Mouse (Mus musculus): ENCODE measurements at regions not wholly inside any gene's neighbourhood (a gene's known extent, or its start where the extent isn't known, plus 50 kb on each side); places are given as distances from the start of the nearest gene placed in this dataset.

DNA sequence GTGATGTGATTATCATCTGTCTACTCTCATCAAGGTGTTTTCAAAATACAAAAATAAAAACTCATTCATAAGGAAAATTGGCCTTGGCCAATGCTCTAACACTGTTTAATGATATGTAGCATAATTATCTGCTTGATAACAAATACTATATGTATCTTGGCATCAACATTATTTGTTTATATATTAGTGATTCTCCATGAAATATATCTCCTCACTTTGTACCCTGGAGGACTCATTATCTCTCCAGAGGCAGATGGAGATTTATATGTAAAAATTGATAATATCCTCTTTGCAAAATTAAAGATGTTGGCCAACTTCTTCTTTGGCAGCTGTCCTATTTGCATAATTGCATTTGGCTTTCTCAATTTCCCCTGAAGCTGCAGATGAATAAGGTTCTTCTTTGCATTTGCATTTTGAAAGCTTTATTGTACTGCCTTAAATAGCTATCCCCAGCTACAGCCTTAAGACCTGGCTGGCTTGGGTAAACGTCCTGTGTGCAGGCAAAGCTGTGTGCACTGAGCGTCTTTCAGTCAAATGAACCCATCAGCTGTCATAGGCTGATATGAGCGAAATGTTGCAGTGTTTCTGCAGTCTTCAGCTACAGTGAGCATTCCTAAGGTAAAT lies 124.7 kb upstream of the Otogl start:
- no peak for DNase-seq
- intact Hi-C loops (cut with DNase I; ENCODE audit: low total_unique reads) = no loop called here

DNA sequence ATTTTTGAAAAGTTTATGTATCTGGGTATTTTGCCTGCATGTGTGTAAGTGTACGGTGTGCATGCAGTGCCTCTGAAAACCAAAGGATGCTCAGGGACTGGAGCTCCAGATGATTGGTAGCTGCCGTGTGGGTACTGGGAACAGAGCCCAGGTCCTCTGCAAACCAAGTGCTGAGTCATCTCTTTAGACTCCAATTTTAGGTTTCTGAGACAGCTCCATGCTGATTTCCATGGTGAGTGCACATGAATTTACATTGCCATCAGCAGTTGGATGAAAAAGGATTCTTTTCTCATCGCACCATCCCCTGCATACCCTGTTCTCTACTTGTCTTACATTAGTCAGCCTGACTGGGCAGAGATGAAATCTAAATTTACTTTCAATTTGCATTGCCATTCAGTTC lies 122.1 kb upstream of the Otogl start:
- intact Hi-C loops (cut with DNase I; ENCODE audit: low total_unique reads) = no loop called here

DNA sequence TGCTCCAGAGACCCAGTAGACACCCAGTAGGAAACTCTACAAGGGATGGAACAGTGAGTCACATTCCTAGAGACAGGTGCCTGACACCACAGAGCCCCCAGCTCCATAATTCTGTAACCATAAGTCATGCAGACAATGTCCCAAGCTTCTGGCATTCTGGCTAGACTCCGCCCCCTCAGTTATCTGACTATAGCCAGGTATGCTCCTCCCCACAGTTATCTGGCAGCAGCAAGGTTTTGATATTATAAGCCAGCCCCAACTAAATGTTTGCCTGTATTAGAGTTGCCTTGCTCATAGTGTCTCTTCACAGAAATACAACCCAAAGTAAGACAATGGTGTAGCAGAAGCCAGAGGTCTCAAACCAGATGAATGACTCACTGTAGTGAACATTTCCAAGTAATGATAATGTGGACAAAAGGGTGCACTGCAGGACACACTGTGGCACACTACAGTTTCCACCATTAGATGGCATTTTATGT lies 121.4 kb upstream of the Otogl start:
- intact Hi-C loops (cut with DNase I; ENCODE audit: low total_unique reads) = no loop called here
- no peak for DNase-seq

More for the DNA sequence above, 122.1 kb upstream of the Otogl start:
- no peak for DNase-seq

DNA sequence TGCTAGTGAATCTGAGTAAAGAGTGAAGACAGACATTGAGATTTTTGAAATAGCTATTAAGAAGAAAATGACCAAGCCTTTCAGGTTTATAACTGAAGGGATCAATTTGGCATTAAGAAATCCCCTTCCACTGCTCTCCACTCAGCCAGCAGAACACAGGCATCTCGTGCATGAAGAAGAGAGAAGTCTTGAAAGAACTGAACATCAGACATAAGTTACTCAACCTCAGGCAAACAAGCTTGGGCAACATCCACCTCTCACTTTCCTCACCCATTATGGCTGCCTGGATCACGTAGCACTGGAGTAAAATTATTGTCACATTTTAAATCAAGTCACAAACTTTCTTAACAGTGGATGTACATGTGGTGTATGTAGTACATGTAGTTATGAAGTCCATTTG lies 115.6 kb upstream of the Otogl start:
- intact Hi-C loops (cut with DNase I; ENCODE audit: low total_unique reads) = no loop called here
- no peak for DNase-seq

DNA sequence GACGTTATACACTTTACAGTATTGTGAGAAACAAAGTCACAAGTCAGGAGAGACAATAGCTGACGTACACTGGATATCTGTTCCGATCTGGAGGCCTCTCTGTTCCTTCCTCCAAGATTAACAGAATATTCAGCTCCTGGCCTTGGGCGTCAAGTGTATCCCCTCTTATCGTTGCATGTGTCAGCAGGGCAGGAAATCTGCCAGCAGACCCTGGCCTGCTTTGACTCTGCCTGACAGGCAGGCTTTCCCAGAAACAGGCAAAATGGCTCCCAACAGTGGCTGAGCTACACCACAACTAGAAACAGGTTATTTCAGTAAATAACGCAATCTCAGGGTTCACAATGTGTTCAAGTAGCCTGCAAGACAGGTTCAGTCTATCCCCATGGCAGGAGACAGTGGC lies 112.3 kb upstream of the Otogl start:
- intact Hi-C loops (cut with DNase I; ENCODE audit: low total_unique reads) = no loop called here
- no peak for DNase-seq

DNA sequence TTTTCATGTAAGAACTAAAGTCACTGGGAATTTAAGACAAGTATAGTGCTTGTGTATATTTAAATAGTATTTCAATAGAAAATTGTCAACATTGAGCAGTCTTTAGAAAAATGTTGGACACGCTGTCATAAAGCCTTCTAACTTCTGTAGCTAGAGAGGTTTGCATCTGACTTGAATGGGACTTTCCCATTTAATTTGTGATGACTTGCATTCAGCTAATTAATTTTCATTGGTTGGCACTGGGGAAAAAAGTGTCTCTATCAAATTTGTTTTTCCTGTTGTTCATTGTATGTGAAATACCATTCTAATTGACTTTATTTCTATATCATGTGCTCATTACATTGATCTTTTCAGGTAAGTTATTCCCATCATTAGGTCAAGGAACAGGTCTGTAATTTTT lies 104.6 kb upstream of the Otogl start:
- DNase-seq = no peak
- intact Hi-C loops (cut with DNase I; ENCODE audit: low total_unique reads) = no loop called here

DNA sequence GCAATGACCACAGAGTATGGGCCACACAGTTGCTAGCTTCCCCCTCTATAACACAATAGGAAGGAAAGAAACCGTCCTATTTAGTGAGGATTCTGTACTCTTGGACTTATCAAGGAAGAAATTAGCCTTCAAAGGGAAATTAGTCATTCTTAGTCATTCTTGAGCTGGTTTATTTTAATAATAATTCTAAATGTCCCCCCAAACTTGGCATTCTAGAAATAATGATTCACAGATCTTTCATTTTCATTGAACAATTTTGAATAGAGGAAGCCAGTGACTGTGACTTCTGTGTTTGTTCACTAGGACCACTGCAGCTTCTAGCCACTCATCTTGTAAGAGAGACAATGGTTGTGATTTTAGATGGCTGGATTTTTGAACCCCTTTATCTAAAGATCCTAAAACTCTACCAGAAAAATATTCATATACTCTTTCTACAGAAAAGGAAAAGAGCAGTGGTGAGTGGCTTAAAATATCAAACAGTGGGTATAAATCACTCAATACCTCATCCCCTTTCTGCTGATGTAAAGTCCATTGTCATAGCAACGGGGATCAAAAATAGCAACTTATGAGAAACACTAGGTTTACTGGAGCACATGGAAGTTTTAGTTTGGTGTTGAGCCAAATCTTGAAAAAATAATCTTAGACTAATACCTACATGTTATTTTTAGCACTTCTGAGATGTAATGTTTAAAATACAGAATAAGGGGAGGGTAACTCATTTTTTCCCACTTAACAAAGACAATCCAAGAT lies 83.1 kb upstream of the Otogl start:
- DNase-seq = no peak
- intact Hi-C loops (cut with DNase I; ENCODE audit: low total_unique reads) = no loop called here

DNA sequence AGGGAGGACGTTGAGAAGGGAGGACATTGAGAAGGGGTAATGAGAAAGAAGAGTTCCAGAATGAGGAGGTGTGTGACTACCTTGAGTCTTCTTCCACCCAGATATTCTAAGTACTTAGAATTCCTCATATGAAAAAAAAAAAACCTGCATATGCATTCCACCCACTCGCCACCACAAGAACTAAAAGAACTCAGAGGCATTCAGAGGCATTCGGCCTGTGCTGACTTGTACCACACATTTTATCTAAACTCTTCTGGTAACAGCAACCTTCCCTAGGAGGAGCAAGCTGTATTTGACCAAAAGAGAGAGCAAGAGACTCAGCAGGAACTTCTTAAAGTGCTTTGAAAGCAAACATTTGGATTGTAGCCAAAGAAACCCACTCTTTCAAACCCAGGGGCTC lies 80.7 kb upstream of the Otogl start:
- no peak for DNase-seq
- intact Hi-C loops (cut with DNase I; ENCODE audit: low total_unique reads) = no loop called here

DNA sequence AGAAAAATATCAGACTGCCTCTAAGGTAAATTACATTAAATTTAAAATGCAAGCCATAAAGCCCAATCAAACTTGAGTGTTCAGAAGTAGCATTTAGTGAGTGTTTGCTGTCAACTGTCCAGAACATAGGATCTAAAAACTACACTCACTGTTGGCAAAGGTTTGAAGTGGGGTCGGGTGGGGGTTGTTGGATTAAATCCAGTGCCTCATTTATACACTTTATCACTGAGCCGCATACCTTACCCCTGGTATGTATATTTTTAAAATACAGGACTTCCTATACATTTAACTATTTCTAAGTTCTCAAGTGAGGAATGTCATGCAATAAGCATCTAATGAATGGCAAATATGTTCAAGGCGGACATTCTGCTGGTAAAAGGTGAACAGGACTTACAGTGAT lies 78.6 kb upstream of the Otogl start:
- no peak for DNase-seq
- intact Hi-C loops (cut with DNase I; ENCODE audit: low total_unique reads) = no loop called here

DNA sequence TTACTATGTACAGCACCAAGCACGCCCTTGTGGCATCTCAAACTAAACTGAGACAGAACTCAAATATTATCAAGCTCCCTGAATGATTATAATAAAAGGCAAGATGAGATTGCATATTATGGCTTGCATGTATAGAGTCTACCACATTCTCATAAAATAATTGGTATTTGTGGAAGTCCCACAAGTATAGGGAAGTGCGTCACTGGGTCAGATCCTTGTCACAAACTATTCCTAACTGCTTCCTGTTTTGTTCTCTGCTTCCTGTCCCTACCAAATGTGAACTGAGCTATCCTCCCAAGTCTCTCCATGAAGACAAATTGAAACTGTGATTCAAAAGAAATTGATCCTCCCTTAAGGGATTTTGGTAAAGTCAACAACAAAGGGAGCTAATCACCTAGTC lies 78.0 kb upstream of the Otogl start:
- intact Hi-C loops (cut with DNase I; ENCODE audit: low total_unique reads) = no loop called here
- DNase-seq = no peak

DNA sequence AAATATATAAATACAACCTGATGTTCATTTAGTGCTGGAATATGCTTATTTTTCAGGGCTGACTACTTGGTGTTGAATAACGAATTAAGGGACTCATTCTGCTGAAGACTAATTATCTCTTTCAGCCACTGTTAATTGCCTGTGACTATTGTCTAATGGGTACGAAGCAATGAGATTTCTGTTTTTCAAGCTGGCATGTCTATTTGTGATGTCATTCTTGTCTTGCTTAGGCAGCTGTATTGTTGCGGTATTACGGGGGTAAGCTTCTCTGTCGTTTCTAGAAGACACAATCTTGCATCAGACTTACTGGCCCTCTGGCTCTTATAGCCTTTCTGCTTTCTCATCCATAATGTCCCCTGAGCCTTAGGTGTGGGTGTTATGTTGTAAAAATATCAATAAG lies 70.7 kb upstream of the Otogl start:
- intact Hi-C loops (cut with DNase I; ENCODE audit: low total_unique reads) = no loop called here
- DNase-seq = no peak

DNA sequence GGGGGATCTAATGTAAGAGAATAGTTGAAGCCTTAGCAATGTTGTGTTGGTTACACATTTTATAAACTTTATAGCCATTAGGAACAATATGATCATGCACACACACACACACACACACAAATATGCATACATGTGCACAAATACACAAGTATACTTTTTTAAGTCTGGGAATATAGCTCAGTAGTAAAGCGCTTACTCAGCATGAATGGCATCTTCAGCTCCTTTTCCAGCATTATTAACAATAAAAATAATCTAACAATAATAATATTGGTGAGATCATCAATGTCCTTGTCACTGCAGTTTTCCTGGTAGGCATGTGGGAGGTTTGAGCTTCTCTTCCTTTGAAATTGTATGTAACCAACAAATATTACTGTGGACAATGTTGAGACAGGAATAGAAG lies 70.1 kb upstream of the Otogl start:
- intact Hi-C loops (cut with DNase I; ENCODE audit: low total_unique reads) = no loop called here
- no peak for DNase-seq

DNA sequence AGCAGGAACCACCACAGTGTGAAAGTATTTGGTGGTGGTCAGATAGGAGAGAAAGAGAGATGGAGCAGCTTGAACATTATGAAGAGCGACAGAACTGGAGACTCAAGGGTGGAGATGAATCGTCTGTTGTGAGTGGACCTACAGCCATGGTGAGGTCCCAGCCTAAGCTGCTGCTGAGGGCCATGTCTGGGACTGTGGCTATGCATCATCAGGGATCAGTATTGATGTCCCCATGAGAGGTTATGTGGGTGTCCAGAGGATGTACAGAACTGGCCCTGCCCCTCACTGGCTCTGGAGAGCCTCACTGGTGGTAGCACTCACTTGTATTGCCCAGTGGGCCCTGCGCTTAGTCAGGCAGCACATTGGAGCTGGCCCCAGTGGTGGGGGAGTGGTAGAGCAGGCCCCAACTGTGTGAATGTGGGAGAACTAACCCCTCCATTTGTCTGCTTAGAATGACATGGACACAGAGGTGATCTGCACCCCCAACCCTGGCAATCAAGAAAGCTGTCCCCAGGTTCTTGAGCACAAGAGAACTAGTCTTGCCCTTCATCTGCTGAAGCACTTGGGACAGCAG lies 64.5 kb upstream of the Otogl start:
- no peak for DNase-seq
- intact Hi-C loops (cut with DNase I; ENCODE audit: low total_unique reads) = no loop called here

DNA sequence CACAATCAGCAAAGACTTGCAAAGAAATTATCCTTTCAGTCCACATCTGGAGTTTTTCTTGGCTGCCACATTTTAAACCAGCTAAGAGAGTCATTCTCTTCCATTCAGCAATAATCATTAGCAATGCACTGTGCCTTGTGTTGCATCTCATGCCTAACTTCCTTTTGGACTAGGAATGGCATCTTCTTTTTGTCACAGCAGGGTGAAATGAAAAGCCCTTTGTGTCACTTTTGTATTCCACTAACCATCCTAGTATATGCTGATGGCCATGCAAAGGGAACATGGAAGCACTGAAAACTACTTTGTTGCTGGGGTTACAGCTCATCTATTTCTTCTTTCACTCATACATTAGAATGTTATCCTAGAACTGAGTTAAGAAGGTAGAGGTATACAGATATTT lies 59.8 kb upstream of the Otogl start:
- intact Hi-C loops (cut with DNase I; ENCODE audit: low total_unique reads) = no loop called here
- DNase-seq = no peak

DNA sequence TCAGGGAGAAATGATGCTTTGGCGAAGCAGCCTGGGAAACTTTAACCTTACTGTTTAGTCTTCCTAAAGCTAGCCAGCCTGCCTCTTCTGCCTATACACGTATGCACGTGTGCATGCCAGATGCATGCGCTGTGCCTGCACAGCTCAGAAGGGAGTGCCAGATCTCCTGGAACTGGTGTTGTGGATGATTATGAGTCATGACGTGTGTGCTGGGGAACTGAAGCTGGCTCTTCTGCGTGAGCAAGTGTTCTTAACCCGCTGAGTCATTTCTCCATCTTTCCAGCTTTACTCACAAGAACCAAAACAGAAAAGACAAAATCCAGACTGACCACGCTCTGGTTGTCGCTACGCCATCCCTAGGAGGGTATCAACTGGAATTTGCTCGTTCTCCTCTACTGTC lies 55.1 kb upstream of the Otogl start:
- intact Hi-C loops (cut with DNase I; ENCODE audit: low total_unique reads) = no loop called here

DNA sequence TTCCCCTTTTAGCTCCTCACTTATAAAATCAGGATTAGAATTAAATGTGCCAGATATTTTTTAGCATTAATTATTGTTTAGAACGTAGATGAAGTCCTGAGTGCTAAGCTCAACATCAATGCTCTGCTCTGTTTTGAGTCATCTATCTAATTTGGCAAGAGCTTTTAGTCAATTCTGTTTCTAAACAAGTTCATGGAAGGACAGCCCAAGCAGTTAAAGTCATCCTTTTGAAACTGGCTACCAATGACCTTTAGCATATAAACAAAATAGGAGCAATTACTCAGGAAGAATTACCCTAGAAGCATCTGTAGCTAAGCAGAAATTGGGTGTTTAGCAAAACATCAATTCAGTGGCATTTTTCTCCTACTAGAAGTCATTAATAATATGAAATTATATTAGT lies 52.1 kb upstream of the Otogl start:
- intact Hi-C loops (cut with DNase I; ENCODE audit: low total_unique reads) = no loop called here
- no peak for DNase-seq

More for the DNA sequence above, 55.1 kb upstream of the Otogl start:
- no peak for DNase-seq

DNA sequence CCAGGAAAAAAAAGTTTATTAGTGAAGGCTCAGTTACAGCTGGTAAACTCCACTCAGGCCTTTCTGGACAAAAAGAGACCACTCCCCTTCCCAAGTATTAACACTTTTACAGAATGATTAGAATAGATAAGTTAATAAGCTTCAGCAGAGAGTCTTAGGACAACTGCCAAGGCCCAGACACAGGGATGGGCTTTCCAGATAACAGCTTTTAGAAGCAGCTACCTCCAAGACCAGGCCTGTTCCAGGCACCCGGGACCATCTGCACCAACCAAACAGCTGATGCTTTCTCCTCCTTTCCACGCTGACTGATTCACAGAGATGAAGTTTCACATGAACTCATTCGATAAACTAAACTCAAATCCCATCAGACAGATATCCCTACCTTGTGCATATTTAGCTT lies 50.2 kb upstream of the Otogl start:
- intact Hi-C loops (cut with DNase I; ENCODE audit: low total_unique reads) = no loop called here
- no peak for DNase-seq
